In the genomic region with DNA sequence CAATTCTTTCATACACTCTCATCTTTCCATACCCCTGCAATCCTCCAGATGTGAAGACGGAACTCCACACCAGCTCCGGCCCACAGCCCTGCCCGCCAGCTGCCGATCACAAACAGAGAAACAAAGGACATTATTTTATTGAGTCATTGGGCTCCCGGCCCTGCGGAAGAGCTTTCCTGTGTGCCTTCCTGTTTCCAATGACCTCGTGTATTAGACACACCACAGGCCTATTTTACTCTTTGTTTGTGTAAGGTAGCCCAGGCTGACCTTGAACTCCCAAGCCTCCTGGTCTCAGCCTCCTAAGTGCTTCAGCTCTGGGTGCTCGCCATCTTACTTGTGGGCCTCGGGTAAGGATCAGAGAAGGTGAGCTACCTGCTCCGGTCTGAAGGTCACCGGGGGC, we compare ENCODE assay signal across 15 mouse cellular contexts. TPM values are rescaled to one million over a fixed set of nuclear protein-coding genes. Genes with fewer than 3 reads are reported as not detected.
DNase-seq lines count a peak whose midpoint lies in the region; ATAC-seq and TF ChIP-seq lines count a peak whose summit lies in the region.
"Had no signal": no experiment of that assay in that cellular context is flagged by ENCODE, and none has a peak within 500 bp of the region (broad histone marks: within the 10 kb centered on the region; RNA-seq: fewer than 3 reads in every experiment).

No protein-coding gene starts in this region.

- ATAC-seq in kidney, postnatal 0 days (replicated peaks; ENCODE audit: low FRiP score, low read depth) = no peak
- no peak for ATAC-seq in kidney, embryonic 14.5 days (ENCODE audit: low FRiP score, low TSS enrichment)
- no peak for ATAC-seq in limb, embryonic 12.5 days (ENCODE audit: insufficient number of reproducible peaks, insufficient read depth, low FRiP score, low TSS enrichment, low read depth)
- ATAC-seq: forebrain, embryonic 15.5 days; inflammation-experienced regulatory T-cells, adult 6 months; midbrain, embryonic 13.5 days had no signal

- H3K27ac ChIP-seq in kidney, postnatal 0 days = peak overlapping the region; percentile 36
- H3K27ac ChIP-seq in kidney, embryonic 14.5 days (ENCODE audit: low read depth, low read length) = no peak overlapping the region
- peak overlapping the region; percentile 31; the same call in 1 of the 2 replicates for H3K27ac ChIP-seq in ES-E14 (ENCODE audit: insufficient read depth, low read depth, low read length, poor library complexity, severe bottlenecking)
- H3K27ac ChIP-seq in limb, embryonic 12.5 days = 0 out of 2 replicates have a peak overlapping the region, but pooled peaks have one; percentile 7
- H3K27ac ChIP-seq: forebrain, embryonic 15.5 days; layer of hippocampus, adult 2 months; midbrain, embryonic 13.5 days had no signal

- no peaks in the 10 kb centered on the region for H3K27me3 ChIP-seq in kidney, postnatal 0 days (ENCODE audit: insufficient read depth, low read length)
- no peaks in the 10 kb centered on the region for H3K27me3 ChIP-seq in kidney, embryonic 14.5 days (ENCODE audit: control insufficient read depth, insufficient read depth, low read length)
- H3K27me3 ChIP-seq in limb, embryonic 12.5 days = no peaks in the 10 kb centered on the region
- H3K27me3 ChIP-seq: forebrain, embryonic 15.5 days; midbrain, embryonic 13.5 days had no signal

- no peak for TF ChIP-seq CTCF in kidney, postnatal 0 days (IDR thresholded peaks at IDR 0.05; ENCODE audit: low read depth)

- in situ Hi-C loops in ES-E14 (cut with MboI; ENCODE audit: low sequenced_read_pairs in 2 of 2, unreplicated experiment in 2 of 2) = no loop called here

- WGBS in kidney, postnatal 0 days = 65% methylated on average over 11 of the region's 11 CpGs
- whole genome bisulfite sequencing in kidney, embryonic 14.5 days = 66% methylated on average over 11 of the region's 11 CpGs
- 75% methylated on average over 11 of the region's 11 CpGs for WGBS in limb, embryonic 12.5 days

- H3K9me3 ChIP-seq in kidney, postnatal 0 days (replicated peaks; ENCODE audit: low read length) = no peaks in the 10 kb centered on the region
- no peaks in the 10 kb centered on the region for H3K9me3 ChIP-seq in kidney, embryonic 14.5 days (ENCODE audit: control insufficient read depth, low read length)
- no peaks in the 10 kb centered on the region for H3K9me3 ChIP-seq in ES-E14 (ENCODE audit: control insufficient read depth, insufficient read depth, low read depth, low read length)
- no peaks in the 10 kb centered on the region for H3K9me3 ChIP-seq in limb, embryonic 12.5 days
- H3K9me3 ChIP-seq: forebrain, embryonic 15.5 days; midbrain, embryonic 13.5 days had no signal

- intact Hi-C loops in heart, postnatal 10 days (cut with DNase I) = no loop called here

- no peak overlapping the region for H3K4me3 ChIP-seq in kidney, postnatal 0 days (replicated peaks; ENCODE audit: low read depth, low read length)
- no peak overlapping the region for H3K4me3 ChIP-seq in kidney, embryonic 14.5 days (ENCODE audit: low read length)
- no peak overlapping the region for H3K4me3 ChIP-seq in ES-E14 (ENCODE audit: insufficient read depth in 1 of 2, low read depth in 1 of 2, low read length in 2 of 2, poor library complexity in 1 of 2, severe bottlenecking in 1 of 2)
- H3K4me3 ChIP-seq in limb, embryonic 12.5 days (replicated peaks) = no peak overlapping the region
- H3K4me3 ChIP-seq: forebrain, embryonic 15.5 days; layer of hippocampus, adult 2 months; midbrain, embryonic 13.5 days had no signal

- DNase-seq in heart, adult 11 months = peak; percentile 95
- DNase-seq in heart, postnatal 10 days = no peak
- no peak for DNase-seq in kidney, postnatal 0 days (ENCODE audit: low spot score)
- no peak for DNase-seq in ES-E14 (ENCODE audit: low read depth, low spot score)
- no peak for DNase-seq in right cerebral cortex, postnatal 25 days
- DNase-seq in liver = no peak
- DNase-seq: adrenal gland, adult 2 months; cerebellum, adult 8-10 months; thymus, postnatal 14 days had no signal

- no peak overlapping the region for H3K4me2 ChIP-seq in kidney, postnatal 0 days (ENCODE audit: low read length)
- no peak overlapping the region for H3K4me2 ChIP-seq in kidney, embryonic 14.5 days (replicated peaks; ENCODE audit: low read depth, low read length)
- no peak overlapping the region for H3K4me2 ChIP-seq in limb, embryonic 12.5 days
- H3K4me2 ChIP-seq: forebrain, embryonic 15.5 days; midbrain, embryonic 13.5 days had no signal

- H3K9ac ChIP-seq in kidney, postnatal 0 days (ENCODE audit: low read depth, low read length) = no peak overlapping the region
- no peak overlapping the region for H3K9ac ChIP-seq in kidney, embryonic 14.5 days (ENCODE audit: low read depth, low read length)
- peak overlapping the region; percentile 29; the same call in 1 of the 2 replicates for H3K9ac ChIP-seq in ES-E14 (ENCODE audit: insufficient read depth, low read depth, low read length, poor library complexity, severe bottlenecking)
- H3K9ac ChIP-seq in limb, embryonic 12.5 days (replicated peaks) = no peak overlapping the region
- H3K9ac ChIP-seq: forebrain, embryonic 15.5 days; midbrain, embryonic 13.5 days had no signal

- peaks cover 17% of the 10 kb centered on the region for H3K4me1 ChIP-seq in kidney, postnatal 0 days (replicated peaks; ENCODE audit: insufficient read depth, low read length)
- peaks cover 36% of the 10 kb centered on the region for H3K4me1 ChIP-seq in kidney, embryonic 14.5 days (ENCODE audit: control insufficient read depth, insufficient read depth, low read length)
- H3K4me1 ChIP-seq in ES-E14 (ENCODE audit: control insufficient read depth in 2 of 2, insufficient read depth in 2 of 2, low read length in 2 of 2, poor library complexity in 1 of 2) = peaks cover 7 to 27% of the 10 kb centered on the region in 2 experiments; a peak in 3 of 4 replicates
- peaks cover 33% of the 10 kb centered on the region for H3K4me1 ChIP-seq in limb, embryonic 12.5 days (replicated peaks)
- H3K4me1 ChIP-seq: forebrain, embryonic 15.5 days had no signal

- H3K36me3 ChIP-seq in kidney, postnatal 0 days (ENCODE audit: insufficient read depth, low read length) = no peaks in the 10 kb centered on the region
- no peaks in the 10 kb centered on the region for H3K36me3 ChIP-seq in kidney, embryonic 14.5 days (ENCODE audit: control insufficient read depth, insufficient read depth, low read length)
- H3K36me3 ChIP-seq in ES-E14 (ENCODE audit: control insufficient read depth, insufficient read depth, low read length, poor library complexity, severe bottlenecking) = no peaks in the 10 kb centered on the region
- H3K36me3 ChIP-seq in limb, embryonic 12.5 days = no peaks in the 10 kb centered on the region
- H3K36me3 ChIP-seq: forebrain, embryonic 15.5 days; midbrain, embryonic 13.5 days had no signal

TF ChIP-seq in ES-E14, 5 proteins besides CTCF, POLR2A, EP300 and RAD21:
- TF ChIP-seq ZNF384 (IDR thresholded peaks at IDR 0.05; ENCODE audit: low read depth, low read length) (no peak), CHD2 (IDR thresholded peaks at IDR 0.05; ENCODE audit: low read depth, low read length) (no peak), MAFK (IDR thresholded peaks at IDR 0.05; ENCODE audit: insufficient read depth, low read depth, low read length) (no peak), ZC3H11A (IDR thresholded peaks at IDR 0.05; ENCODE audit: borderline replicate concordance, low read depth, low read length) (no peak), HCFC1 (IDR thresholded peaks at IDR 0.05; ENCODE audit: borderline replicate concordance, insufficient read depth, low read length) (no peak)

RNA-seq across cellular contexts. Expression of gene Thy1, which starts 53.1 kb away (rescaled TPM):
- 10 to 100 TPM; 31.3 to 32.3 TPM for total RNA-seq in heart, postnatal 10 days (2021)
- 9.9 and 13.6 TPM in 2 replicates for polyA plus RNA-seq in kidney, postnatal 0 days (2015; fragmentation: Nextera tagmentation; extraction: Ambion mirVana)
- 14.3 and 19.9 TPM in 2 replicates for polyA plus RNA-seq in kidney, embryonic 14.5 days (2014; fragmentation: Nextera tagmentation; extraction: Ambion mirVana)
- 10.2 and 15.8 TPM in 2 replicates for total RNA-seq in ES-E14 (2012; rRNA removed)
- 0.47 TPM in 1 of 2 replicates, not detected in the other for polyA plus RNA-seq in limb, embryonic 12.5 days (2016; fragmentation: Nextera tagmentation; extraction: Ambion mirVana)
